ENCODE assay signal across 23 mouse cellular contexts in the genomic region with DNA sequence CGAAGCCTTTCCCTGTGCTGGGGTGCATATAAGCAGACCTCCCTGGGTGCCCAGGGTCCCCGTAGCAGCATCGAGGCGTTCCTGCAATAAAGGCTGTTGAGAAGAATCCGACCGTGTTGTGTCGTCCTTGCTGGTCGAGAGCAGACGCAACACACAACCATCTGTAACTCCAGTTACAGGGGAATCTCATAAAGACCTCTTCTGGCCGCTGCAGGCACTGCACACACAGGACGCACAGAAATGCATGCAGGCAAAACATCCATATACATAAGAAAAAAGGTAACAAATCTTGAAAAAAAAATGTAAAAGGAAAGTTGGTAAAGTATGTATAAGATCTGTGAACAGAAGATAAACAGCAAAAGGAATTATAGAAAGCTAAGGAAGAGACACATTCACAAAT.
"Had no signal": no experiment of that assay in that cellular context is flagged by ENCODE, and none has a peak within 500 bp of the region (broad histone marks: within the 10 kb centered on the region; RNA-seq: fewer than 3 reads in every experiment).

No protein-coding gene starts in this region.

- H3K4me3 ChIP-seq: heart, embryonic 10.5 days; heart, embryonic 12.5 days; hindbrain, embryonic 13.5 days; hindbrain, embryonic 15.5 days; layer of hippocampus, adult 2 months; limb, embryonic 13.5 days; limb, embryonic 15.5 days; liver, embryonic 12.5 days had no signal

- H3K36me3 ChIP-seq: heart, embryonic 10.5 days; heart, embryonic 12.5 days; hindbrain, embryonic 13.5 days; hindbrain, embryonic 15.5 days; limb, embryonic 13.5 days; limb, embryonic 15.5 days; liver, embryonic 12.5 days had no signal

- ATAC-seq: hindbrain, postnatal 0 days; intestine, postnatal 0 days; liver, embryonic 12.5 days had no signal

- H3K9me3 ChIP-seq: heart, embryonic 10.5 days; hindbrain, embryonic 13.5 days; hindbrain, embryonic 15.5 days; limb, embryonic 13.5 days; limb, embryonic 15.5 days; liver, embryonic 12.5 days had no signal

- H3K4me2 ChIP-seq: heart, embryonic 12.5 days; hindbrain, embryonic 13.5 days; hindbrain, embryonic 15.5 days; limb, embryonic 13.5 days; limb, embryonic 15.5 days; liver, embryonic 12.5 days had no signal

- H3K9ac ChIP-seq: heart, embryonic 12.5 days; hindbrain, embryonic 13.5 days; hindbrain, embryonic 15.5 days; limb, embryonic 13.5 days; limb, embryonic 15.5 days; liver, embryonic 12.5 days; liver, embryonic 14.5 days had no signal

- DNase-seq: gastrocnemius, postnatal 14 days; gastrocnemius, postnatal 36 days; heart, adult 18-20 months; heart, postnatal 10 days; heart, postnatal 36 days; kidney, adult 18-20 months; kidney, adult 8-10 months; kidney, postnatal 10 days; kidney, postnatal 25 days; kidney, postnatal 4 days; layer of hippocampus, postnatal 36 days; left cerebral cortex, postnatal 4 days had no signal

- H3K27ac ChIP-seq: heart, embryonic 10.5 days; hindbrain, embryonic 13.5 days; hindbrain, embryonic 15.5 days; hindbrain, postnatal 0 days; layer of hippocampus, adult 2 months; limb, embryonic 13.5 days; limb, embryonic 15.5 days; liver, embryonic 12.5 days; liver, embryonic 14.5 days had no signal

- H3K27me3 ChIP-seq: heart, embryonic 12.5 days; hindbrain, embryonic 13.5 days; hindbrain, embryonic 15.5 days; limb, embryonic 13.5 days; limb, embryonic 15.5 days; liver, embryonic 12.5 days had no signal

- H3K4me1 ChIP-seq: heart, embryonic 12.5 days; hindbrain, embryonic 13.5 days; hindbrain, embryonic 15.5 days; limb, embryonic 15.5 days had no signal
